Mouse (Mus musculus) left cerebral cortex, adult 11 months (tissue): ENCODE data around the gene Rasgef1a.

Source experiments
- DNase-seq: peaks from one replicate; pipeline ENCODE4 v3.0.0; 2022; ENCODE audit warnings: low spot score

Gene Rasgef1a

DNA sequence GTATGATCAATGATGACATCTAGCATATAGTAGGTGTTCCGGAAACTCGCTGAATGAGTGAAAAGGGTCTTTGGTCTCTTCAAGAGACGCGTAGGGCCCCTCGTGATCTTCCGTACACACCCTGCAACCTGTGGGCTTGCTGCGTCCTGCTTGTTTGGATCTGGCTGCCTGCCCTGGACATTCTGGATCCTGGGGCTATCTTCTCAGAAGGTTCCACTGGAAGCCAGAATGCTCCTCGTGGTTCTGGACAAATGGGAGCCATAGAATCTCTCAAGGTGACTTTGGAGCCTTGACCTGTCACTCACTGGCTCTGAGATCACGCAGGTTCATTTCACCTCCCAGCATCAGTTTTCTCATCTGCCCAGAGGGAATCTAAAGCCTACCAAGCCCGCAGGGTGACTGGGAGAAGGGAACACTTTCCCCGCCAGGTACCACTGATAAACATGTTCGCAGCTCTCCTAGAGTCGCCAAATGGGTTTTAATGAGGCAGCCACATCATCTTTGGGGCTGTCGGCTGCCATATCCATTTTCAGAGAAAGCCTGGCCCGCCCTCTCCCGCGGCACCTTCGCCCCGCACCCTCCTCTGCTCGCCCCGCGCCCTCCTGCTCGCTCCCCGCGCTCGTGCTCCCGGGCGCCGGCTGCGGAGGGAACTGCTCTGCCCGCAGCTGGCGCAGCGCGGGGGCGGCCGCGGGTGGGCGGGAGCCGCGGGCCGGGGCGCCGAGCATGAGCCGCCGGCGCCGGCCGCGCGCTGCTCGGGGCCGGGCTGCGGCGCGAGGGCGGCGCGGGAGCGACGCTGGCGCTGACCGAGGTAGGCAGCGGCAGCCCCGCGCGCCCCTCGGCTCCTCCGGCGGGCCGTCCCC is at the start of gene Rasgef1a:
Gene Rasgef1a, plus strand, starts transcription at position 683 of the 860 bp plus-strand sequence.
- DNase-seq, result no peak

DNA sequence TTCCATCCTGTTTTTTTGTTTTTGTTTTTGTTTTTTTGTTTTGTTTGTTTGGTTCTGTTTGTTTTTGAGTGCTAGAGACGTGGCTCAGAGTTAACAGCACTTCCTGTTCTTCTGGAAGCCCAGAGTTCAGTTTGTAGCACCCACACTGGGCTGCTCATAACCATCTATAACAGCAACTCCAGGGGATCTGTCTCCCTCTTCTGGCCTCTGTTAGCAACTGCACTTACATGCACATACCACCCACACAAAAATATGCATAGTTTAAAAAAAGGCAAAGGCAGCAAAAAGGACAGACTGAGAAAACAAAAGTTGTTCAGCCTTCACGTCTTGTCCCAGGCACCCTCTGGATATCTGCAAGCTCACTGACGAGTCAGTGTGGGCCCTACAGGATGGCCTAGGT is 48.0 kb upstream of the Rasgef1a start:
- DNase-seq, result no peak

DNA sequence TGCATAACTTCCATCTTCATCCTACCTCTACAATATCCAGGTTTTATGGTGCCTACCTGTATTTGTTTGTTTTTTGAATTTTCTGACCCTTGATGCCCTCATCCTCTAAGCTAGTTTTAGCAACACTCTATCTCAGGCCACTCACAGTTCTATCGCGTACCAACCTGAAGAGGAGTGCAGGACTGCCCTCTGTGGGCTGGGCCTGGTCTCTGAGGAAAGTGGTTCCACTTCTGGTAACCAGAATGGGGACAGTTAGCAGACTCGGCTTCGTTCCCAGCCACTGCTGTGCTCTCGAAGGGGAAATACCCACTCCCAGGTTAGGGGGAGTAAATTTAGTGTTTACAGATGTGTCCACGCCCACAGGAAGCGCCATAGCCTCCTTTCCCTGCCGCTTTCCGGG is 44.5 kb upstream of the Rasgef1a start:
- no peak for DNase-seq

DNA sequence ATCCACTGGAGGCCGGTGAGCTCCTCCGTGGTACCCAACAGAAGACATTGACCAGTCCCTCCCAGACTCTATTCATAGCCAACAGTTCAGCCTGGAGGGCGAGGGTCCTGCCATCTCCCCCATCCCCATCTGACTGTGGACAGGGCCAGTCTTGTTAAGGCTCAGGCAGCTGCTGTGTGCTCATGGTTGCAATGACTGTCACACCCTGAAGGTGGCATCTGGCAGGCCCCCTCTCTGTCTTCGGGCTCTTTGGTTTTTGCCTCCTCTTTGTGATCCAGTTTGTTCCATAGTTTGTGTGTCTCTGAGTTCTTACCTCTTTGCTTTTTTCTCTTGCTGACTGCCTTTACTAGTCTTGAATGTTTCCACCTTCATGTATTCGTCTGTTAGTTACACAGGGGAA is 24.1 kb upstream of the Rasgef1a start:
- DNase-seq, result no peak

DNA sequence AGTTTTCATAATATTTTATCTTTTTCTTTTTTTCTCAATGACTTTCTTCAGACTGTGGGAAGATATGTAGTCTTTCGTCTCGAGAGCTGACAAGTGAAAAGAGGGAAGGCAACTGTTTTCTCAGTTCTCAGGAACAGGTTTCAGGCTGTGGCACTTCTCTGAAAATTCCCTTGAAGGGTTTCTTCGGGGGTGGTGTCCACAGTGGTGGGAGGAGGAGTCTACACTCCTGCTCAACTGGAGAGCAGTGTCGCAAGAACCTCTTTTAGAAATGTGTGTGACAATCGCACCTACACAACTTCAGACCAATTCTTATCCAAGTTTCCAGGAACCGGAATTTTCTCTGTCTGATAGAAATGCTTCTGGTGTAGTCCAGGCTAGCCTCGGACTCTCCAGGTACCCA is 22.0 kb upstream of the Rasgef1a start:
- DNase-seq, result no peak

DNA sequence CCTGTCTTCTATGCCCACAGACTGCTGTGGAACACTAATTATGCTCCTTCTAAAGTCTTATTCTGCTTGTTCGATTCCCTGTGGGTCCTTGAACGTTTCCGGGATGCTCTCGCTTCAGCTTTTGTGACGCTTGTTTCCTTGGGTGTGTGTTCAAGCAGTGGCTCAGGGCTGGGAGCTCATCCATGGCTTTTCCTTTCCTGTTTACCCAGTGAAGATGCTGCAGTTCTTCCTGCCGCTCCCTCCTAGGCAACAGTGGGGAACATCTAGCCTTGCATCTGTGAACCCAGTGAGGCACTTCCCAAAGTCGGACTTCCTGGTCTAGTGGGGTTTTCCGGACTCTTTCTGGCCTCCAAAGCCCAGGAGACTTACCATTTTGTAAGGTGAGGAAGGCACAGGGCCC is 20.6 kb upstream of the Rasgef1a start:
- no peak for DNase-seq

DNA sequence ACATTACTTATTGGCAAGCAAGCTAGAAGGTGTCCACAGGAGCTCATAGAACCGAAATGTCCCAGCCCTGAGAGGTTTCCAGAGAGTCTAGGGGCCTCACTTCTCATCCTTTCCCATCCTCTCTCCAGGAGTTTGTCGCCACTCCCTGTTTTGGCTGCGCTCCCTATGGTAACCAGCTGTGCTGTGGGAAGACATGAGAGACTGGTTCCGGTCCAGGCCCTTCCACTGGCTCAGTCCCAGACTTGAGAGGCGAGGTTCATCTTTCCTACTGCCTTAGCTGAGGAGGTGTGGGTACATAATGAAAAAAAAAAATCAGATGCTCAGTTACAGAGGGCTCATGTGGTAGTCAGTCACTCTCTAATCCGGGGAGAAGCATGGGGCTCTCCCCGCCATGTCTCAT is 19.9 kb upstream of the Rasgef1a start:
- no peak for DNase-seq

DNA sequence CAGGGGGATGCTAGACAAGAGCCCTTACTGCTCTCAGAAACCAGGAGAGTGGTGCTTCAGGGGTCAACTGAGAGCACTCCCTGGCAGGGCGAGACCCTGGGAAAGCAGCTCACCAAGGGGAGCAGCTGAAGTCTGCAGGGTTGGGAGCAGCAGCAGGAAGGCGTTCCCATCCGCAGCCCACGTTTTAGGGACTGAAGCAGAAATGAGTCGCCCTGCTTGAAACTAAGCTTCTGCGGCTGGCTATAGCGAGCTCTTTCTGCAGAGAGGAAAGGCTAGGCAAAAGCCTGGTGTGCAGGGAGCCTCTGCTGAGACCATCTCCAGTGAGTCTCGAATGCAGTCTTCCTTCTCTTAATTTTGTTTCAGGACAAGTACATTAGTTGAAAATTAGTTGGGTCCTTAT is 19.3 kb upstream of the Rasgef1a start:
- DNase-seq, result no peak

DNA sequence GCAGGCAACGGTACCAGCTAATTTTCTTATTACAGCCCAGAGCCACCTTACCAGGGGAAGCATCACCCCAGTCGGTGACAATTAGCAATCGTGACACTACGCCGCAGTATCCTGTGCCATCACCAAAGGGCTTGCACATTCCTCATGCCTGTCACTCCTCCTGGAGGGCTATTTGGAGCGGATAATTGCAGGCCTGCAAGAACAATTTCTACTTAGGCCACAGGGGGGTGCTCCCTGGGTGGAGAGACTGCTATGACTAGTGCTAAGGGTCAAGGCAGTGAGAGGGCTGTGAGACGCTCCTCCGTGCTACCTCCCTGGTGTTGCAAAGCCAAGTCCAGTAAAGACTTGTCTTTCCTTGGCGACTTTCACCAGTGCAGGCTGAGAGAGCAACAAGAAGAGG is 16.1 kb upstream of the Rasgef1a start:
- DNase-seq, result no peak

DNA sequence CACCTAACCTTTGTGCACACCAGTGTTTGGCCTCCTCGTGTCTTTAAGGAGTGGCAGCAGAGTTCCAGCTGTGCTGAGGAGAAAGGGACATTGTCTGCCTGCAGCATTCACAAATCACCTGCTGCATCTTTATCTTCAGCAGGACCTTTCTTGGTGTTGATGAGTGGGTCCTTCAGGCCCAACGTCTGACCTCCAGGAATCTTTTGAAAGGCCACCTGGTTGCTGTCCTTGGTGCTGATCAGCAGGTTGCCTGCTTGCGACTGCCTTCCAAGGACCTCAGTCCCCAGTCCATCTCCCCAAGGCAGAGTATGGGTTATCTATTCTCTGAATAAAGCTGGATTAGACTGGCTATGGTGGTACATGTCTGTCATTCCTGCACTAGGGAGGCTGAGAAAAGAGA is 10.0 kb upstream of the Rasgef1a start:
- no peak for DNase-seq

DNA sequence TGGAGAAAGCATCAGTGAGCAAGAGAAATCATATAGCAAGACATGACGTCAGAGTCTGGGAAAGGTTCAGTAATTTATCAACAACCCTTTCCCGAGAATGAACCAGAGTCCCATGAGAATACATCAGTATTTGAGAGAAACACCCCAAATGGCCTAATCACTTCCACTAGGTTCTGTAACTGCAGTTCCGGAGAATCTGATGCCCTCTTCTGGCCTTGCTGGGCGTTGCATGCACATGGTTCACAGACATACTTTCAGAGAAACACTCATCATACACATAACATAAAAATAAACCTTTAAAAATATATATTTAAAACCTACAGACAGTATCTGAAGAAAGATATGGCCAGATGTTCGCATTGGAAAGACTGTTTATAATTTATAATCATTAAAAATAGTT is 3.9 kb upstream of the Rasgef1a start:
- DNase-seq, result no peak

DNA sequence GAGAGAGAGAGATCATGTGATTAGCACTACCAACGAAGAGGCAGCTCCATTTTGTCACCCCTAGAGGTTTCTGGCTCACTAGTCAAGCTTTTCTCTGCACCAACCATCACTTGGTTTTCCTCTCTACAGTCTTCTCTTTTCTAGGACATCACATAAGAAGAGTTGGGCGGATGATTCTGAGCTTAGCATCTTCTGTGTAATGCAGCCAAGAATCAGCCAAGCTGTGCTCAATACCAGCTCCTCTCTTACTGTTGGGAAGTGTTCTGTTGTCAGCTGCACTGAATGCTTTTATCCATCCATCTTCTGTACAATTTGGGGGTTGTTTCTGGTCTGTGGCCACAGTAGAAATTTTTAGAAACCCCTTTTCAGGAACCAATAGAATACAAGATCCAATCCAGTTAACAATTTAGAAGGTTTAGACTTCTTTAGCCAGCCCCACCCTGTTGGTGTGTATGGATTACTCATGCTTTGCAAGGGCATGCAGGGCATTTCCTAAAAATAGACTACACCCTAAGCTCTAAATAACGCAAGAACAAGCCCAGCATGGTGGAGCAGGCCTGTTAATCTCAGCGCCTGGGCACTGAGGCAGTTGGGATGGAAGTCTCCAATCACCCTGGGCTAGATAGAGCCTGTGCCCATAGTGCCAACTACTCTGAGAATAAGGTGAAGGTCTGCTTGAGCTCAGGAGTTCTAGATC is 3.2 kb upstream of the Rasgef1a start:
- DNase-seq, result no peak

DNA sequence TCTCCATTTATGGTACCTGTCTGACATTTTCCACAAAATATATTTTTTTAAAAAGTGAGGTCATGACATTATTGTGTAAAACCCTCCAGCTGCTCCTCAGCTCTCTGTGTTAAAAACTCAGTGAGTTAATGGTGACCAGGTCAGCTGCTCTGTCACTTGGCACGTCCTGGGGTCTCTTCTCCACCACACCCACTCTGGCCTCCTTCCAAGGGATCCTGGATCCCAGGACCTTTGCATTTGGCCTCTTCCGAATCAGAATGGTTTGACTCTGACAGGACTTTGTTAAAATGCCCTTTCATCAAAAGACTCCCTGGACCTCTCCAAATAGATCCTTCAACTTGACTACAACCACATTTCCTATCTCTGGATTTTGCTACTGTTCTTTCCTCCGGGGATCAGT is 982 bp upstream of the Rasgef1a start:
- no peak for DNase-seq

DNA sequence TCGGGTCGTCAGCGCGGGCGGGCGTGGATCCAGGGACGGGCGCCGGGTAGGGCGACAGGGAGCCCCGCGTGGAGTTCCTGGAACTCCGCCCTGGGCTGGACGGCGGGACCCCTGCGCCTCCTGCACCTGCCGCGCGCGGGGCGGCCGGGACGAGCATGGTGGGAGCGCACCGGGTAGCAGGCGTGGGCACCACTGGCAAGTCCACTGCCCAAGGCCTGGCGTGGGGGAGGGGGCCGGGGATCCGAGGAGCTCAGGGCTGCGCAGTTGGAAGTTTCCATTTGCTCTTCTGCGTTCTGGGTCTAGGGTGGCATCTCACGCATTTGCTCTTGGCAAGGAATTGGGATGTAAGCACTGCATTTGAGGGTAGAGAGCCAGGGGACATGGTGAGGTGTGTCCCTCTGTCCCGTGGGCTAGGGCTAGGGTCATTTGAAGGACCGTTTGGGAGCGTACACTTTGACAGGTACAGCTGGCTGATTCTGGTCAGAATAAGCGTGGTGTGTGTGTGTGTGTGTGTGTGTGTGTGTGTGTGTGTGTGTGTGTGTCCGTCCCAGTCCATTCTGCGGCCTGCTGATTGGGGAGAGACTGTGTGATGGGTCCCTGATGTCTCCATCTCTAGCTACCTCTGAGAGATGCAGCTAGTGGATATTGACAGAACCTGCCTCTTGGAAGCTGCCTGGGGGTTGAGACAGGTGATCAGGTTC is 528 bp downstream of the Rasgef1a start:
- DNase-seq, result no peak

DNA sequence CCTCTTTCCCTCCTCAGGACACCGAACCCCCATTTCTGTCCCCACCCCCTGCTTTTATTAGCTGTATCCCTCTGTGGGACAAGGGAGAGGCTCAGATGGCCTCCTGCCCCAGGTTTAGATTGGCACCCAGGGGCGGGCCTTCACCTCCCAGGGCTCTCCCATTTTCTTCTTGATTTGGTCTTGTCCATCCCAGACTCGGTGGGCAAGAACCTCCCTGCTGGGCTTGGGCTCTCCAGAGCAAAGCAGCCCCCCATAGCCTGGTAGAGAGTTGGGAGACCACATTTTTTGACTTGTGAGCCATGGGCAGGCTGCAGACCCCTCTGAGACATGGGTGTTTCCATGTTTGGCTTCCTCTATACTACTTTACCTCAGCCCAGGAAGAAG is 1.1 kb downstream of the Rasgef1a start:
- no peak for DNase-seq

DNA sequence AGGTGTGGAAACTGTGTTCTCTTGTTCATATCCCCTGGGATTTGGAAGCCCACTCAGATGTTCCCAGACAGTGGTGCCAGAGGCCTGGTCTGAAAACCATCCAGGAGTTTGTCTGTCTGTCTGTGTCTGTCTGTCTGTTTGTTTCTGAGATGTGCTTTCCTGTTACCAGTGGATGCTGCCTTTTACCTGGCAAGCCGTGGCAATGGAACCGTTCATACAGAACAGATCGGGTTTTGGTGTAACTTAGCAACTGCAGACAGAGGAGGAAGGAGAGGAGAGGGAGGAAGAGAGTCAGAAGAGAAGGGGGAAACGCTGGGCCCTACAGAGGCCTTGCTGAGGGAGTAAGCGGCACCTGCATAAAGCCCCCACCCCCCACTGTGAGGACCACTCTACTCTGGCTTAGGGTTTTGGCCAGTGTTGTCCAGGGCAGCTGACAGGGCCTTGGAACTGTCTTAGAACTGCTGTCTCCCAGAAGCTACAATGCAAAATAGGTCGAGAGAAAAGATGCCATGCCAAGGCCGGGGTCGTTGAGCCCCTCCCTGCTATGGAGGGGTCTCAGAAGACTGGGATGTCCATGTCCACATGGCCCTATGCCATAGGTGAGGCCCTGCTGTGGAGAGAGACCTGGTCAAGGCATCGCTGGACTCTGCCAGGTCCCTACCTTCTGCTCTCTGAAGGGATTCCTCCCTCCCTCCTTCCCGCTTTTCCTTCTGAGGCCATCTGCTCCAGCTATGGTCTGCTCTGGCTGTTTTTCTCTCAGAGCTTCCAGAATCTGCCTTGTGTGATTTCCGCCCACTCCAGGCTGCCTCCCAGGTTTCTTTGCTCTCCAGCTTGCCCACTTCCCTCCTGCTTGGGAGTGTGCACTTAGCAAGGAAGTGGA is 2.0 kb downstream of the Rasgef1a start:
- peak; percentile 79 for DNase-seq

DNA sequence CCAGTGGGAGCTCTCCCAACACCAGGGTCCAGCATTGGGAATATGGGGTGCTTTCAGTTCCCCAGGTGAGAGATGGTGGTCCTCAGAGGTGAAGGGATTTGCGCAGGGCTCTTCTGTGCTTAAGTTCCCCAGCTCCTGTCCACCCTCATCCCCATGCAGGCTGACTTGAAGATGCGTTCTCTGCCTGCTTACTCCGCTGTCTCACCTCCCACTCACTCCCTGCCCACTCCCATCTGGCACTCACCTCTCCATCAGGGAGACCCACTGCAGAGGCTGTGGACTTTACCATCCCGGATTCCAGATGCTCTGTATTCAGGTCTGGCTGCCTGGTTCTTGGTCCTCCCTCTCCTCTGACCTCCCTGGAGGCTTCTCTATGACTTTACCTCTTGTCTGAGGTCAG is 3.6 kb downstream of the Rasgef1a start:
- no peak for DNase-seq

DNA sequence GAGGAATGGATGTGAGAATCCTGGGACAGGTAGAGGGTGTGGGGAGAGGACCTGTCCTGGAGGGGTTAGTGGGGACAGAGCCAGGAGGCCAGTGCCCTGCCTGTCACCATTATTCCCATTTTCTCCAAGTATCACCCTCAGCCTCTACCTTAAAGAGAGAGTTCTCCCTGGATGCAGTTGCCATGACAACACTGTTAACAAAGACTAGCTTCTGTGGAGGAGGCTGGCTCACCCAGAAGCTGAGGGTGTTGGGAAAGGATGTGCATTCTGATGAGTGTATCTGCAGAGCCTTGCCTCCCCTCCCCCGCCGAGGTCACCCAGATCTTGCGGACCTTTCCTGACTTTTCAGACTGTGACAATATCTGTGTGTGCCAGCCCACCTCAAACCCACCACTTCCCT is 4.7 kb downstream of the Rasgef1a start:
- peak; percentile 70 for DNase-seq

DNA sequence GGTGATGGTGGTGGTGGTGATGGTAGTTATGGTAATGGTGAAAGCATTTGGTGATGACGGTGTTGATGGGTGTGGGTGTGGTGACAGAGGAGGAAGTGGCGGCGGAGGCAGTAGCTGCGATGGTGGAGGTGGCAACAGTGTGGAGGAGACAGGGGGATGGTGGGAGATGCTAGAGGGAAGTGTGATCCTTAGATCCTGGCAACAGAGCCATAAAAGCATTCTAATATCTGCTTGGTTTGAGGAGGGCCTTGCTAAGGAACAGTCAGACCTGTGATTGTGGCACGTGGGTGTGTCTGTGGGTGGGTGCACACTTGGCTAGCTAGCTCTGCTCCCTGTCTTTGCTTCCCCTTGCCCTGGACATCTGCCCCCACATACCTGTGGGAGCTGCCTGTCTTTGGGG is 7.4 kb downstream of the Rasgef1a start:
- no peak for DNase-seq

DNA sequence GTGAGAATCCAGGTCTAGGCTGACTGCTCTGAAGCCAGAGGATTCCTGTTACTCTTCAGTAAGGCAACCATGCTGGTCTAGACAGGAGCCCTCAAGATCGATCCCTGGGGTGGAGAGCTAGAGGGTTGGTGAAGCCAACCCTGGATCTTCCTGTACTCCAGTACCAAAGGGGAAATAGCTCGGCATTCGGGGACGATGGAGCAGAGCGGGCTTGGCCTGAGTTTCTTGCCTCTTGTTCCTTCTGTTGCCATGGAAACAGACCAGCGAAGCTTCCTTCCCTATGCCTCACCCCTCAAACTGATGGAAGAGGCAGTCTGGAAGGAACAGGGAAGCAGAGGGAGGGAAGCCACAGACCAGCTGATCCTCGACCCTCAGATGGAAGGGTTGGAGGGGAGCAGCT is 8.3 kb downstream of the Rasgef1a start:
- no peak for DNase-seq

DNA sequence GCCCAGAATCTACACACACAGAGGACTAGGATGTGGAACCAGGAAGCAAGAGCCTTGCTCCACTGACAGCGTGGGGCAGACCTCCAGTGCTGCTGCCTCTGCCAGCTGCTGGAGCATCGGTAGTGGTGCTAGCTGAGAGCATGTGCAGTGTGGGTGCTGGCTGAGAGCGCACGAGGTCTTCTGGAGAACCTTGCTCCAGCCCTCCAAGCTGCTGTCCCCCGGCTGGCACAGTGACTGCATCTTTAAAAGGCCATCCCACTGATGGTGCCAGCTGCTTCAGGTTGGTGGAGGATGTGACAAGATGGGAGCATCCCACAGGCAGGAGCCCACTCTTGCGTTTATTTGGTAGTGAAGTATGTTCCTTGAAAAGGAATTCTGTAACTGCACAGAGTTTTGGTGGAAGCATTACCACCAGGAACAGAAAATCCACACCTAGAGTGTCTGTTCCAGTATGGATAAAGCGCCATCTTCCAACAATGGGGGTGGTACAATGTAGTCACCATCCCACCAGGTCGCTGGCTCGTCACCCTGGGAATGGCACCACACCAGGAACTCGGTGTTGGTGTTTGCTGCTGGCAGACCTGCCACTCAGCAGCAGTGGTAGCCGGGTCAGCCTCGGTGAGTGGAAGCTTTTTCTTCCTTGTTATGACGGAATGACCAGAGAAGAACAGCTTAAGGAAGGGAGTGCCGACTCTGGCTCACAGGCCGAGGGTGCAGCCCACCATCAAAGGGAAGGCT is 11.8 kb downstream of the Rasgef1a start:
- no peak for DNase-seq
